Mouse (Mus musculus) kidney, adult 2 months (tissue): ENCODE data around the gene Creld2.

ENCODE experiments used
- CTCF ChIP-seq: fragments of 200-500 bp; conservative IDR thresholded peaks from 2 replicates; pipeline ENCODE4 v1.5.1; 2011; ENCODE audit warnings: low read depth, mild to moderate bottlenecking, control low read depth, low read length, moderate library complexity, mixed read lengths; ENCODE audit not compliant: insufficient read depth, insufficient read length
- POLR2A ChIP-seq: fragments of 200-500 bp; IDR thresholded peaks from one replicate; pipeline ENCODE4 v1.6.1; 2011; ENCODE audit warnings: low read depth, low read length, control low read depth

- TF ChIP-seq POLR2A = no peak
- TF ChIP-seq CTCF = no peak
Observed at GRCm38 (mm10) chr15:88837977-88838376, 18.5 kb downstream of the Creld2 start.
